Mouse (Mus musculus) lung, embryonic 15.5 days (tissue): ENCODE data around the gene Zfp646. TPM values are rescaled to one million over a fixed set of nuclear protein-coding genes. Genes with fewer than 3 reads are reported as not detected.

Experiments
- ATAC-seq: fragments of 200-750 bp; cut with Nextera tagmentation; 2 replicates; pipeline ENCODE4 v1.8.0; 2017; ENCODE audit warnings: moderate number of reproducible peaks, borderline replicate concordance; ENCODE audit not compliant: low FRiP score, low TSS enrichment; ENCODE audit errors: extremely low read depth
- H3K27ac ChIP-seq: fragments of 300-500 bp; sonication (generic); 2 replicates; pipeline ENCODE4 v1.5.1; 2015; ENCODE audit warnings: moderate library complexity, mild to moderate bottlenecking, inconsistent platforms
- H3K27me3 ChIP-seq: fragments of 300-500 bp; sonication (generic); 2 replicates; pipeline ENCODE4 v1.6.1; 2015; ENCODE audit warnings: inconsistent platforms
- H3K36me3 ChIP-seq: fragments of 300-500 bp; sonication (generic); 2 replicates; pipeline ENCODE4 v1.6.1; 2015; ENCODE audit warnings: inconsistent platforms
- H3K4me1 ChIP-seq: fragments of 300-500 bp; sonication (generic); 2 replicates; pipeline ENCODE4 v1.6.1; 2015; ENCODE audit warnings: inconsistent platforms
- H3K4me2 ChIP-seq: fragments of 300-500 bp; sonication (generic); 2 replicates; pipeline ENCODE4 v1.6.1; 2015; ENCODE audit warnings: inconsistent platforms, mild to moderate bottlenecking, moderate library complexity
- H3K4me3 ChIP-seq: fragments of 300-500 bp; sonication (generic); 2 replicates; pipeline ENCODE4 v1.5.1; 2015; ENCODE audit warnings: mild to moderate bottlenecking, inconsistent platforms
- H3K9ac ChIP-seq: fragments of 300-500 bp; sonication (generic); 2 replicates; pipeline ENCODE4 v1.6.1; 2015; ENCODE audit warnings: inconsistent platforms
- H3K9me3 ChIP-seq: fragments of 300-500 bp; sonication (generic); 2 replicates; pipeline ENCODE4 v1.6.1; 2016; ENCODE audit warnings: inconsistent platforms
- WGBS: fragments of 180-500 bp; shearing (Covaris S2); methylation state at CpG from one replicate; pipeline ENCODE4 v1.1.7; 2015; 5-methylcytosine and 5-hydroxymethylcytosine counted together
- polyA plus RNA-seq: library from polyadenylated mRNA; unstranded; fragments of >200 nt; fragmentation: Nextera tagmentation; extraction: Ambion mirVana; gene quantifications from 2 replicates; pipeline ENCODE4 v1.2.1, GENCODE M21; 2015

Zfp646 gene
- polyA plus RNA-seq, 1 experiment from 2014 or later, result 11.0 TPM

DNA sequence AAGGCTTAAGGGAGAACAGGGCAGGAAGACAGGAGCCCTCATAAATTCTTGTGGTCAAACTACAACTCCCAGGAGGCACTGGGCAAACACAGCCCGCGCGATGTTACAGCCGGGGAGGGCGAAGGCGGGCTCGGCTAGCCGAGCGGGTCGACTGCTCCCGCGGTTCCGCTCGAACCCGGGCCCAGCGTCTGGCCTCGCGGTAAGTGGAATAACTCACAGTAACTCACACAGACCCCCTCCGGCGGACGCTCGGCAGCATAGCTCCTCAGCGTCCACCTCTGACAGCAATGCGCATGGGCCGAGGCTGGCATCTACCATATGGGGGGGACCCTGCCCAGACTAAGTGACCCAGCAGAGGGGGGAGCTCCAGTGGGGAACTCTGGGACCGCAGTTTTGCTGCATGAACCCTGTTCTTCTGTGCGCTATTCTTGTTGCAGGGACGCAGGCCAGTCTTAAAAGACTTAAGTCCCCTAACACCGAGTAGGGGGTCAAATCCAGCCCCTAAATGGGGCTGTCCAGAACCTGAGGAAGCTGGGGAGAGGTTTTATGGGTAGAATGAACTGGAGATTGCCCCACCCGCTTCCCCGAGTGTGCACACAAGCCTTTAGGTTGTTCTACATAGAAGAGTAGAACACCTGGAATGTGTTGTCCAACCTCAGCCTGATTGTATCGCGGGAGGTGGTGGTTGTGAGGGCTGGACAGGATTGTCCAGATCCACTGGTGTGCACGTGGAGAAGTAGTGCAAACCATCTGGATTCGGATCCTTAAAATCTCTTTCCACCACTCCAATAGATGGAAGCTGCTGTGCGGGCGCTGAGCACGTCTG, 28.2 kb downstream of the Zfp646 start, which contains the start of gene Bckdk:
Gene Bckdk (plus strand): TSS at position 112 of the 826 bp plus-strand sequence.
- peak within 1 kb of the TSS; percentile 86 for H3K27ac ChIP-seq
- no peaks in the 10 kb centered on the region for H3K9me3 ChIP-seq
- ATAC-seq, result peak; percentile 90
- H3K9ac ChIP-seq, result peak within 1 kb of the TSS; percentile 76
- peaks cover 43% of the 10 kb centered on the region for H3K36me3 ChIP-seq
- peak within 1 kb of the TSS; percentile 66 for H3K4me2 ChIP-seq
- H3K4me1 ChIP-seq, result peaks cover 9% of the 10 kb centered on the region
- WGBS, result 4% methylated on average over 38 of the region's 38 CpGs
- peak within 1 kb of the TSS; percentile 58 for H3K4me3 ChIP-seq
- H3K27me3 ChIP-seq, result no peaks in the 10 kb centered on the region

DNA sequence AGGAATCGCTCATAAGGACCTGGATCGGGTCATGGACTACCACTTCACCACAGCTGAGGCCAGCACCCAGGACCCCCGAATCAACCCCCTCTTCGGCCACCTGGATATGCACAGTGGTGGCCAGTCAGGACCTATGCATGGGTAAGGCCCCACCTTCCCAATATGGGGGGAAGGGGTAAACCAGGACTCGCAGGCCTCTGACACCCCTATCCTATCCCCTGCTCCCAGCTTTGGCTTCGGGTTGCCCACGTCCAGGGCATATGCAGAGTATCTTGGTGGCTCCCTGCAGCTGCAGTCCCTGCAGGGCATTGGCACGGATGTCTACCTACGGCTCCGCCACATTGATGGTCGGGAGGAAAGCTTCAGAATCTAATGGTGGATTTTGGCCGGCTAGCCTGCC, 31.9 kb downstream of the Zfp646 start:
- peaks cover 52% of the 10 kb centered on the region for H3K36me3 ChIP-seq
- no peak overlapping the region for H3K4me3 ChIP-seq
- peaks cover 16% of the 10 kb centered on the region for H3K4me1 ChIP-seq
- H3K9me3 ChIP-seq, result no peaks in the 10 kb centered on the region
- H3K27ac ChIP-seq, result no peak overlapping the region
- ATAC-seq, result no peak
- H3K9ac ChIP-seq, result no peak overlapping the region
- H3K4me2 ChIP-seq, result no peak overlapping the region
- H3K27me3 ChIP-seq, result no peaks in the 10 kb centered on the region
- WGBS, result 93% methylated on average over 12 of the region's 12 CpGs

DNA sequence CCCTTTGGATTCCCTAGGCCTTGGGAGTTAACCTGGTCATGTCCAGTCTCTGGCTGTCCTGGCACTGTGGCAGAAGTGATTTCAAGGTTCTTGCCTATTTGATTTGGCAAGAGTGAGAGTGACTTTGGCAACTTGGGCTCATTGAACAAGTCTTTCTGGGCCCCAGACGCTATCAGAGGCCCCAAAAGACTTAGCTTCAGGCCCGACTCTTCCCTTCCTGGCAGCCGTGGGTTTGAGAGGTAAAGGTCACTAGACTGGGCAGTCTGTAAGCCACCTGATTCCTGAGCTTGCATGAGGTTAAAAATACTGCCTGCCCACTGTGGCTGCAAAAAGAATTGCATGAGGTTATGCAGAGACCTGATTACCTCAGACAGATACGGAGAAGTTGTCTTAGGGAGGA, 32.6 kb downstream of the Zfp646 start:
- Histone ChIP-seq H3K27me3 (no peaks in the 10 kb centered on the region), H3K4me2 (no peak overlapping the region), H3K27ac (no peak overlapping the region), H3K9me3 (no peaks in the 10 kb centered on the region), H3K36me3 (peaks cover 52% of the 10 kb centered on the region), H3K9ac (no peak overlapping the region), H3K4me1 (peaks cover 23% of the 10 kb centered on the region), H3K4me3 (no peak overlapping the region)
- 87% methylated on average over 4 of the region's 4 CpGs for WGBS
- ATAC-seq, result no peak

DNA sequence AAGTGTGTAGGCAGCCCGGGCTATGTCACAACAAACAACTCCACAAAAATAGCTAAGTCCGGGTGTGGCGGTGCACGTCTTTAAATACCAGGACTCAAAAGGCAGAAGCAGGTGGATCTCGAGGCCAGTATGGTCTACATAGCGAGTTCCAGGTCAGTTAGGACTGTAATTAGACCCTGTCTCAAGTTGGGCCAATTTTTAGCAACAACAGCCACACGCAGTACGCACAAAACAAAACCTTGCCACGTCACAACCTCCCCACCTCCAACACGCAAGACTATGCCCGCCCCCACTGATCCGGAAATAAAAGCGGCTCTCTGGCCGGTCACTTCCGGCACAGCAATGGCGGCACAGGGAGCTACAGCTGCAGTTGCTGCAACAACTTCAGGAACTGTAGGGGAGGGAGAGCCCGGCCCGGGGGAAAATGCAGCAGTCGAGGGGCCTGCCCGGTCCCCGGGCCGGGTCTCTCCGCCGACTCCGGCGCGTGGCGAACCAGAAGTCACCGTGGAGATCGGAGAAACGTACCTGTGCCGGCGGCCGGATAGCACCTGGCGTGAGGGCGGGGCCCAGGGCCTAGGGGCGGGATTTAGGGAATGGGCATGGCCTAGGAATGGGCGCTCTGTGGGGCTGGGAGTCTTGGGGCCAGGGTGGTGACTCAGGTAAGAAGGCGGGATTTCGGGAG, 36.3 kb downstream of the Zfp646 start, which contains the start of gene Kat8:
Gene Kat8 (plus strand): TSS at position 327 of the 682 bp plus-strand sequence.
- peaks cover 13% of the 10 kb centered on the region for H3K4me1 ChIP-seq
- under 1% methylated on average over 40 of the region's 40 CpGs for WGBS
- peak within 1 kb of the TSS; percentile 66 for H3K9ac ChIP-seq
- no peaks in the 10 kb centered on the region for H3K9me3 ChIP-seq
- H3K36me3 ChIP-seq, result peaks cover 46% of the 10 kb centered on the region
- peak; percentile 93 for ATAC-seq
- no peaks in the 10 kb centered on the region for H3K27me3 ChIP-seq
- peak within 1 kb of the TSS; percentile 85 for H3K27ac ChIP-seq
- peak within 1 kb of the TSS; percentile 82 for H3K4me3 ChIP-seq
- peak within 1 kb of the TSS; percentile 82 for H3K4me2 ChIP-seq

DNA sequence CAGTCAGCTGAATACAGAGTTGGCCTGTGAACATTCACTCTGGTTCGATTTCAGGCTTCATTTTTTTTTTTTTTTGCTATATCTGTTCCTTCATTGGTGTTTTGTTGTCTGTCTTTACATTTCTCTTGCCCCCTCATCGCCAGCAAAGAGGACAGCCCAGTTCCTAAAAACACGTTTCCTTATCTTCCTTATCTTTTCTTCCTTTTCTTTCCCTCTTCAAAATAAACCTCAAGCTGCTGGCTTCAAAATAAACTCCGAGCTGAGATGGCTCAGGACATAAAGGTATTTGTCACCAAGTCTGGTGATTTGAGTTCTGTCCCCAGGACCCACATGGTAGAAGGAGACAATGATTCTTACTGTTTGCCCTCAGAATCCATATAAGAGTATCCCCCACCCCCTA, 36.9 kb downstream of the Zfp646 start:
- H3K36me3 ChIP-seq, result peaks cover 46% of the 10 kb centered on the region
- H3K9ac ChIP-seq, result peak overlapping the region; percentile 66
- H3K9me3 ChIP-seq, result no peaks in the 10 kb centered on the region
- WGBS, result 9% methylated on average over 4 of the region's 4 CpGs
- peak overlapping the region; percentile 82 for H3K4me2 ChIP-seq
- H3K27ac ChIP-seq, result peak overlapping the region; percentile 85; the same call in 1 of the 2 replicates
- H3K4me1 ChIP-seq, result peaks cover 13% of the 10 kb centered on the region
- no peaks in the 10 kb centered on the region for H3K27me3 ChIP-seq
- no peak for ATAC-seq
- H3K4me3 ChIP-seq, result peak overlapping the region; percentile 82

DNA sequence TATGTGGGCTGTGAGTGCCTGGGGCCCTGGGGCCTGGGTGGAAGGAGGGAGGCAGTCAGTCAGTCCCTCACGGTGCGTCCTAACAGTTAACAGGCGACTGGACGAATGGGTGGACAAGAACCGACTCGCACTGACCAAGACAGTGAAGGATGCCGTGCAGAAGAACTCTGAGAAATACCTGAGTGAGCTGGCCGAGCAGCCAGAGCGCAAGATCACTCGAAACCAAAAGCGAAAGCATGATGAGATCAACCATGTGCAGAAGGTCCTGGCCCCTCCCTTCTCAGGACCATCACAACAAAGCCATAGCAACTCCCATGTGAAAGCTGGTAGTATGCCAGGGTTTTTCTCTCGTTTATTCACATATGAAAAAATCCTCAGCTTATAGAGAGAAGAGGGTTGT, 39.3 kb downstream of the Zfp646 start:
- Histone ChIP-seq H3K4me3 (no peak overlapping the region), H3K9me3 (no peaks in the 10 kb centered on the region), H3K36me3 (peaks cover 31% of the 10 kb centered on the region), H3K27ac (no peak overlapping the region), H3K27me3 (no peaks in the 10 kb centered on the region), H3K9ac (no peak overlapping the region), H3K4me1 (peaks cover 13% of the 10 kb centered on the region), H3K4me2 (no peak overlapping the region)
- no peak for ATAC-seq
- 88% methylated on average over 12 of the region's 12 CpGs for WGBS

DNA sequence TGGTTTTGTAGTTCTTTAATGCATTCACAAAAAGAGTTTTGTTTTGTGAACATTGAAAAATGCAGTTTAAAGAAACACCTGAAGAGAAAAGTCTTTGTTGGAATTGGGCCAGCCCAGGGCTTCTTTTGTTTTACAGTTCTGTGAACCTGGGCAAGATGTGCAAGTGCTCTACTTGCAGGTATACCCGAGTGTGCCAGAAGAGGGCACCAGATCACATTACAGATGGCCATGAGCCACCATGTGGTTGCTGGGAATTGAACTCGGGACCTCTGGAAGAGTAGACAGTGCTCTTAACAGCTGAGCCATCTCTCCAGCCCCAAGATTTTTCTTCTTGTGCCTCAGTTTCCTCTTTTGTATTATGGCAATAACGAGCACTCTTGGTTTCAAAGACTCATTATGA, 42.2 kb downstream of the Zfp646 start:
- H3K9me3 ChIP-seq, result no peaks in the 10 kb centered on the region
- no peak overlapping the region for H3K4me3 ChIP-seq
- ATAC-seq, result no peak
- H3K4me2 ChIP-seq, result no peak overlapping the region
- 52% methylated on average over 3 of the region's 3 CpGs for WGBS
- H3K27ac ChIP-seq, result no peak overlapping the region
- no peak overlapping the region for H3K9ac ChIP-seq
- H3K36me3 ChIP-seq, result peaks cover 43% of the 10 kb centered on the region
- no peaks in the 10 kb centered on the region for H3K27me3 ChIP-seq
- H3K4me1 ChIP-seq, result peaks cover 12% of the 10 kb centered on the region

DNA sequence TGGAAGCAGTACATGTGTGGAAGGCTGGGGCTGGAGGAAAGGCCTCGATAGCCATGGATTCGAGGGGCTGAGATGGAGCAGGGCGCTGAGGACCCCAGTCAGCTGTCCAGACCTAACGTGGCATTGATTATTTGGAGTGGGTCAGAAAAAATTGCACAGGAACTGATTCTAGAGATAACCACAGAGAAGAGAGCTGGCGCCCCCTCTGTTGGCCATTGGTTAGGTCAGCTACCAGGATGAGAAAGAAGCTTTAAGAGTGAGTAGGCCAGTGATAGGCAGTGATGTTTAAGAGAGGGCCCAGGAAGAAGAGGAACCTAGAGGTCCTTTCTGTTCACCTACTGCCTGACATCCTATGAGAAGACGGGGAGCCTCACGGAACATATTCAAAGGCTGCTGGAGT, 43.3 kb downstream of the Zfp646 start:
- no peak for ATAC-seq
- 71% methylated on average over 7 of the region's 7 CpGs for WGBS

DNA sequence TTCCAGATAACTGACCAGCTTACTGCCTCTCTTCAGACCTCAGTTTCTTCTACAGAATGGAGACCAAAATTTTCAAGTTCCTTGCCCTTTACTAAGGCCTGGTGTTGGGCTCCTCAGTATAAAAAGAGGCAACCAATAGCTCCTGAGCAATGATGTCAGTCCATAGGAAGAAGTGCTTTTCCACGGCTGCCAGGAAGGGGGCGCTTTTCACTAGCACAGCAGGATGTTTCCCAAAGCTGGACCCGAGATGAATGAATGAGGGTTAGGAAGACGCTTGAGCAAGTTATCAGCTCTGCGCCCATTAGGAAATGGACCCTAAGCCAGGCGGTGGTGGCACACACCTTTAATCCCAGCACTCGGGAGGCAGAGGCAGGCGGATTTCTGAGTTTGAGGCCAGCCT, 45.5 kb downstream of the Zfp646 start:
- H3K4me3 ChIP-seq, result no peak overlapping the region
- H3K27me3 ChIP-seq, result no peaks in the 10 kb centered on the region
- H3K9me3 ChIP-seq, result no peaks in the 10 kb centered on the region
- no peak overlapping the region for H3K27ac ChIP-seq
- no peak overlapping the region for H3K4me2 ChIP-seq
- no peak overlapping the region for H3K9ac ChIP-seq
- no peak for ATAC-seq
- H3K36me3 ChIP-seq, result peaks cover 50% of the 10 kb centered on the region
- peaks cover 38% of the 10 kb centered on the region for H3K4me1 ChIP-seq
- 64% methylated on average over 8 of the region's 8 CpGs for WGBS

More for the DNA sequence above, 43.3 kb downstream of the Zfp646 start:
- H3K9ac ChIP-seq, result no peak overlapping the region
- H3K27me3 ChIP-seq, result no peaks in the 10 kb centered on the region
- H3K27ac ChIP-seq, result no peak overlapping the region
- H3K4me2 ChIP-seq, result no peak overlapping the region
- H3K9me3 ChIP-seq, result no peaks in the 10 kb centered on the region
- peaks cover 46% of the 10 kb centered on the region for H3K36me3 ChIP-seq
- H3K4me3 ChIP-seq, result no peak overlapping the region
- peaks cover 19% of the 10 kb centered on the region for H3K4me1 ChIP-seq

DNA sequence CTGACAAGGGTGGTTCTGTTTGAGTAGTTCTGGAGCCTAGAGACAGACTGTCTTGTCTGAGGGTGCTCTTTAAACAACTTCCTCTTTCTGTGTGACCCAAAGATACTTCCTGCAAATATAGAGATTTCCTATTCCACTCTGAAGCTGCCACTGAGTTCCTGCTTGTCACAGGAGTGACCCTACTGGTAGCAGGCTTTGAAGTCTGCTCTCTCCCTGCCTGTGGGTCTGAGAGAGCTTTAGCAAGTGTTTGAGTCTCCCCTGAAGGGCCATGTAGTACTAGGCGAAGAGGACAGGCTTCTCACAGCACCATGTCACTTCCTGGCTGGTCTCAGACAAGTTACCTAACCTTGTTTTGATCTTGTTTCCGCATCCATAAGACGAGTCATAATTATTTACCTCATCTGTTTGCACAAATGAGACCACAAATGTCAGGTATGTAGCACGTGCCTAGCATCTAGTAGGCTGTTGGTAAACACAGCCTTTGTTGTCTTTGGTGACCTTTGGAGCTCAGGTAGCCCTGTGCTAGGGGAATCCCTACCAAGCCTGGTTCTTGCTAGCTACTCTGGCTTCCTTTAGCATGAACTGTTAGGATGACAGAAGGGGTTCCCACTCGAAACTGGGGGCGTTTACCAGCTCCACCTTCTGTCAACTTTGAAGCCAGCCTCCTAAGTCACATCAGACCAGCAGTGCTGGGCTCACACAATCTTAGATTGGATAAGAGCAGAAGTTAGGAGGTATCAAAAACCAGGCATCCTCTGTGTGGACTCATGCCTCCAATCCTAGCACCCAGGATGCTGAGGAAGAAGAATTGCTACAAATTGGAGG, 46.6 kb downstream of the Zfp646 start:
- peak overlapping the region; percentile 49 for H3K27ac ChIP-seq
- no peak overlapping the region for H3K9ac ChIP-seq
- peaks cover 47% of the 10 kb centered on the region for H3K36me3 ChIP-seq
- H3K4me3 ChIP-seq, result no peak overlapping the region
- WGBS, result 55% methylated on average over 6 of the region's 6 CpGs
- H3K4me1 ChIP-seq, result peaks cover 48% of the 10 kb centered on the region
- no peaks in the 10 kb centered on the region for H3K27me3 ChIP-seq
- ATAC-seq, result no peak
- H3K9me3 ChIP-seq, result no peaks in the 10 kb centered on the region
- no peak overlapping the region for H3K4me2 ChIP-seq

DNA sequence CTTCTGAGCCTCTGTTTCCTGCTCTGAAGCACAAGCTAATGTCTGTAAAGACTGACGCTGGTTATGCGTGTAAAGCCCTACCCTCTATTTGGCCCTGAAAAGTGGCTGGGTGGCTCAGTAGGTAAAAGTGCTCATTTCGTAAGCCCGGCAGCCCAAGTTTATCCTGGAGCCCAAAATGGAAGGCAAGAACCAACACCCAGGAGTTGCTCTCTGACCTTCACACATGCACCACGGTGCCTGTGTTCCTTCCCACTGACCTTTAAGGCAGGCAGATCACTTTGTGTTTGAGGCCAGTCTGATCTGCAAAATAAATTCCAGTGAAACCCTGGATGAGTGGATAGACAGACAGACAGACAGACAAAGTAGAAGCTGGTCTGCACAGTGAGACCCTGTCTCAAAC, 47.7 kb downstream of the Zfp646 start:
- no peak overlapping the region for H3K4me3 ChIP-seq
- H3K9me3 ChIP-seq, result no peaks in the 10 kb centered on the region
- peaks cover 39% of the 10 kb centered on the region for H3K36me3 ChIP-seq
- H3K4me2 ChIP-seq, result 0 out of 2 replicates have a peak overlapping the region, but pooled peaks have one; percentile 4
- 76% methylated on average over 5 of the region's 5 CpGs for WGBS
- H3K4me1 ChIP-seq, result peaks cover 48% of the 10 kb centered on the region
- 0 out of 2 replicates have a peak overlapping the region, but pooled peaks have one; percentile 10 for H3K9ac ChIP-seq
- 0 out of 2 replicates have a peak, but pooled peaks cover 3% of the 10 kb centered on the region for H3K27me3 ChIP-seq
- ATAC-seq, result no peak
- H3K27ac ChIP-seq, result peak overlapping the region; percentile 76
